ENCODE assay signal across 8 mouse cellular contexts in genomic region chr5:33954354-33954753, GRCm38 (mm10). TPM values are rescaled to one million over a fixed set of nuclear protein-coding genes. Genes with fewer than 3 reads are reported as not detected.
DNase-seq lines count a peak whose midpoint lies in the region; ATAC-seq and TF ChIP-seq lines count a peak whose summit lies in the region.
"Had no signal": no experiment of that assay in that cellular context is flagged by ENCODE, and none has a peak within 500 bp of the region (broad histone marks: within the 10 kb centered on the region; RNA-seq: fewer than 3 reads in every experiment).

No protein-coding gene starts in this region.

- H3K4me1 ChIP-seq in forebrain, embryonic 15.5 days: no peaks in the 10 kb centered on the region
- H3K4me1 ChIP-seq in midbrain, embryonic 12.5 days: no peaks in the 10 kb centered on the region
- no peaks in the 10 kb centered on the region for H3K4me1 ChIP-seq in small intestine, adult 2 months (ENCODE audit: control insufficient read depth, insufficient read depth, insufficient read length, low read length)
- H3K4me1 ChIP-seq: megakaryocyte, embryonic 14.5 days had no signal

- peak overlapping the region; percentile 28 for H3K4me3 ChIP-seq in forebrain, embryonic 15.5 days
- peak overlapping the region; percentile 51 for H3K4me3 ChIP-seq in left cerebral cortex, adult 2 months
- no peak overlapping the region for H3K4me3 ChIP-seq in midbrain, embryonic 12.5 days
- 0 out of 2 replicates have a peak overlapping the region, but pooled peaks have one; percentile 16 for H3K4me3 ChIP-seq in small intestine, adult 2 months (ENCODE audit: low read depth, low read length)
- H3K4me3 ChIP-seq: megakaryocyte, embryonic 14.5 days had no signal

- TF ChIP-seq CTCF in brain, embryonic 14.5 days (IDR thresholded peaks at IDR 0.05; ENCODE audit: borderline replicate concordance, extremely low read depth, insufficient read depth, insufficient read length): peak; percentile 74
- peak; percentile 93 for TF ChIP-seq CTCF in left cerebral cortex, adult 2 months (IDR thresholded peaks at IDR 0.05)
- peak; percentile 63; the same call in 1 of the 2 replicates for TF ChIP-seq CTCF in small intestine, adult 2 months (IDR thresholded peaks at IDR 0.05; ENCODE audit: extremely low read depth, insufficient read length, insufficient replicate concordance, low read depth, low read length)

- no peak overlapping the region for H3K9ac ChIP-seq in forebrain, embryonic 15.5 days (replicated peaks)
- no peak overlapping the region for H3K9ac ChIP-seq in midbrain, embryonic 12.5 days (replicated peaks)

- no peak overlapping the region for H3K27ac ChIP-seq in forebrain, embryonic 15.5 days (replicated peaks)
- peak overlapping the region; percentile 55 for H3K27ac ChIP-seq in left cerebral cortex, adult 2 months
- no peak overlapping the region for H3K27ac ChIP-seq in midbrain, embryonic 12.5 days (replicated peaks)
- no peak overlapping the region for H3K27ac ChIP-seq in small intestine, adult 2 months (ENCODE audit: insufficient read depth, low read depth, low read length)

- TF ChIP-seq POLR2A in brain, embryonic 14.5 days (IDR thresholded peaks at IDR 0.05; ENCODE audit: borderline replicate concordance, extremely low read depth, insufficient read depth, insufficient read length, poor library complexity, severe bottlenecking): no peak
- TF ChIP-seq POLR2A in small intestine, adult 2 months (IDR thresholded peaks at IDR 0.05; ENCODE audit: low read depth, low read length): no peak

- no peaks in the 10 kb centered on the region for H3K27me3 ChIP-seq in forebrain, embryonic 15.5 days
- H3K27me3 ChIP-seq in midbrain, embryonic 12.5 days: no peaks in the 10 kb centered on the region
- H3K27me3 ChIP-seq in small intestine, adult 2 months (ENCODE audit: control insufficient read depth, insufficient read depth, low read length): no peaks in the 10 kb centered on the region

- no peaks in the 10 kb centered on the region for H3K36me3 ChIP-seq in forebrain, embryonic 15.5 days
- H3K36me3 ChIP-seq in midbrain, embryonic 12.5 days: no peaks in the 10 kb centered on the region
- no peaks in the 10 kb centered on the region for H3K36me3 ChIP-seq in small intestine, adult 2 months (ENCODE audit: control insufficient read depth, insufficient read depth, low read length)

- WGBS in forebrain, embryonic 15.5 days: 31% methylated on average over 10 of the region's 10 CpGs
- WGBS in midbrain, embryonic 12.5 days: 25% methylated on average over 10 of the region's 10 CpGs
- WGBS in small intestine, adult 2 months: 43% methylated on average over 10 of the region's 10 CpGs

- peak overlapping the region; percentile 24 for H3K4me2 ChIP-seq in forebrain, embryonic 15.5 days (replicated peaks)
- H3K4me2 ChIP-seq in midbrain, embryonic 12.5 days (replicated peaks): no peak overlapping the region

- DNase-seq in MN1 (ENCODE audit: low spot score): peak; percentile 92
- DNase-seq in brain, embryonic 14.5 days (ENCODE audit: low read depth): peak; percentile 83
- DNase-seq in heart, postnatal 4 days: peak; percentile 85
- peak; percentile 84 to 89 for DNase-seq in left cerebral cortex, adult 2 months (ENCODE audit: extremely low spot score in 1 of 2, low spot score in 2 of 2)

- ATAC-seq in forebrain, embryonic 15.5 days (replicated peaks): peak; percentile 86
- peak; percentile 54; the same call in 1 of the 2 replicates for ATAC-seq in midbrain, embryonic 12.5 days (ENCODE audit: low FRiP score, low read depth)

- intact Hi-C loops in left cerebral cortex, adult 2 months (cut with DNase I): loop anchor here (10.0 kb wide), 1 partner anchor 280 kb away; no protein-coding TSS in a partner anchor

- H3K9me3 ChIP-seq in forebrain, embryonic 15.5 days: no peaks in the 10 kb centered on the region
- H3K9me3 ChIP-seq in midbrain, embryonic 12.5 days: peaks cover 11% of the 10 kb centered on the region

RNA-seq across cellular contexts. Expression of gene Nelfa, which starts 18.1 kb away (rescaled TPM):
- 54.8 and 65.5 TPM in 2 replicates for polyA plus RNA-seq in brain, embryonic 14.5 days (2012; rRNA removed)
- 43.5 and 46.9 TPM in 2 replicates for polyA plus RNA-seq in forebrain, embryonic 15.5 days (2015; fragmentation: Nextera tagmentation; extraction: Ambion mirVana)
- 10 to 100 TPM; 16.9 to 18.3 TPM for total RNA-seq in heart, postnatal 4 days (2021)
- total RNA-seq in left cerebral cortex, adult 2 months (2021): 10 to 100 TPM; 20.9 to 23.4 TPM
- polyA plus RNA-seq in midbrain, embryonic 12.5 days (2016; fragmentation: Nextera tagmentation; extraction: Ambion mirVana): 62.7 and 63.3 TPM in 2 replicates
- 16.6 and 30.8 TPM in 2 replicates for polyA plus RNA-seq in small intestine, adult 2 months (2012; rRNA removed)

RNA-seq across cellular contexts. Expression of gene Gm1673, which starts 28.9 kb away (rescaled TPM):
- polyA plus RNA-seq in brain, embryonic 14.5 days (2012; rRNA removed): 493 and 866 TPM in 2 replicates
- 544 and 580 TPM in 2 replicates for polyA plus RNA-seq in forebrain, embryonic 15.5 days (2015; fragmentation: Nextera tagmentation; extraction: Ambion mirVana)
- 10 to 100 TPM; 12.5 to 13.9 TPM for total RNA-seq in heart, postnatal 4 days (2021)
- 10 to 100 TPM; 77.4 to 86.2 TPM for total RNA-seq in left cerebral cortex, adult 2 months (2021)
- polyA plus RNA-seq in midbrain, embryonic 12.5 days (2016; fragmentation: Nextera tagmentation; extraction: Ambion mirVana): 396 and 400 TPM in 2 replicates
- polyA plus RNA-seq in small intestine, adult 2 months (2012; rRNA removed): 6.9 and 9.8 TPM in 2 replicates

RNA-seq across cellular contexts. Expression of gene Nat8l, which starts 41.4 kb away (rescaled TPM):
- polyA plus RNA-seq in brain, embryonic 14.5 days (2012; rRNA removed): 16.1 and 24.2 TPM in 2 replicates
- polyA plus RNA-seq in forebrain, embryonic 15.5 days (2015; fragmentation: Nextera tagmentation; extraction: Ambion mirVana): 4.0 and 4.8 TPM in 2 replicates
- total RNA-seq in heart, postnatal 4 days (2021): 1 to 10 TPM; 1.8 to 2.0 TPM
- 100 to 1,000 TPM; 215 to 217 TPM for total RNA-seq in left cerebral cortex, adult 2 months (2021)
- 2.7 and 3.0 TPM in 2 replicates for polyA plus RNA-seq in midbrain, embryonic 12.5 days (2016; fragmentation: Nextera tagmentation; extraction: Ambion mirVana)
- polyA plus RNA-seq in small intestine, adult 2 months (2012; rRNA removed): 0.32 and 0.34 TPM in 2 replicates

Comparison
In these comparisons a context has a peak if more than half of its experiments do, and no peak if none do; other contexts are left out.
1. RNA of gene Gm1673, which starts 28.9 kb away (polyA plus RNA-seq): 544 to 580 TPM in forebrain, embryonic 15.5 days, 493 to 866 TPM in brain, embryonic 14.5 days and 396 to 400 TPM in midbrain, embryonic 12.5 days; 6.9 to 9.8 TPM in small intestine, adult 2 months; every median in the first group is over 10 times any median in the second.
2. Peak in every context shown above with its lines, with median percentiles within 50 percentile points of each other: DNase-seq and CTCF ChIP-seq.